Mouse (Mus musculus) spleen, adult 2 months (tissue): ENCODE measurements around the gene Neurod2.

ENCODE experiments used
- CTCF ChIP-seq: fragments of 200-500 bp; IDR thresholded peaks from 2 replicates; pipeline ENCODE4 v1.5.1; 2011; ENCODE audit warnings: mild to moderate bottlenecking, inconsistent platforms; ENCODE audit not compliant: insufficient read depth, insufficient read length, insufficient replicate concordance; ENCODE audit errors: extremely low read depth
- POLR2A ChIP-seq: fragments of 200-500 bp; IDR thresholded peaks from 2 replicates; pipeline ENCODE4 v1.6.1; 2011; ENCODE audit warnings: low read depth, low read length, inconsistent platforms

GRCm38 (mm10) chr11:98371556-98372240 lies 42.2 kb upstream of the Neurod2 start:
- TF ChIP-seq CTCF (no peak), POLR2A (no peak)
